Mouse (Mus musculus): ENCODE data around the gene Ryr2.

Ryr2 gene

DNA sequence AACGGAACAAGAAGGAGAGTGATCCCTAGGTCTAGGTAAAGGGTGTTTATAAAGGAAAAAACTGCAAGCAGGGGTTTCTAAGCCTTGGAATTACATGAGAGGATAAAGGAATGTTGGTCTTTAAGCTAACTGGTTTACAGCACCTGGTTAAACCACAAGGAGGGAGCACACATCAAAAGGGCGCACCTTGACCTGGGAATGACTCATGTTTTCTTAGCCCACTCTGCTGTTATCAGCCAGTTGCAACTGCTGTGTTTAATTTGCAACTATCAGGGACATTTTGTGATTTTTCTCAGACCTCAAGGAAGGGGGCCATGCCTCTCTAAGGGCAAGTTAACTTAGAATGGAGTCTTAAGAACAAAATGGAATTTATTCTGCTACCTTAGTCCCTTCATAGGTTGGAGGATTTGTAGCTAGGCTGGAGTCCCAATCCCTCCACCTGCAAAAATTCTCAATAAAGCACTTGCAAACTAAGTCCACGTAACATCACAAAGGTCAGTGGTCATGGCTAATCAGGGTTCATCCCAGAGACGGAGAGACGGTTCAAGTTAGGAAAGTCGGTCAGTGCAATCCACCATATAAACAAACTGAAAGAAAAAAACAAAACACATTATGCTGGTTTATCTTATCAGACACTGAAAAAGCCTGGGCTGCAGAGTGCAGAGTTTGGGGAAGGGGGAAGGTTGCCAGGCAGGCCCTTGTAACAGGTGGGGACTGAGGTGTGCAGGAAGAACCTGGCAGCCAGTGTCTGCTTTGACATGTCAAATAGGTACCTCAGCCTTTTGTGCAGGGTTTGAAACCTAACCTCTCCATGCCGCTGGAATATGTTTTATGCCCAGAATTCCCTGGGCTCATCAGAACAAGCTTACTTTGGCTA lies 574.5 kb downstream of the Ryr2 start:
- no peak for DNase-seq

GRCm38 (mm10) chr13:11523612-11524011 lies 583.1 kb downstream of the Ryr2 start:
- DNase-seq = no peak

DNA sequence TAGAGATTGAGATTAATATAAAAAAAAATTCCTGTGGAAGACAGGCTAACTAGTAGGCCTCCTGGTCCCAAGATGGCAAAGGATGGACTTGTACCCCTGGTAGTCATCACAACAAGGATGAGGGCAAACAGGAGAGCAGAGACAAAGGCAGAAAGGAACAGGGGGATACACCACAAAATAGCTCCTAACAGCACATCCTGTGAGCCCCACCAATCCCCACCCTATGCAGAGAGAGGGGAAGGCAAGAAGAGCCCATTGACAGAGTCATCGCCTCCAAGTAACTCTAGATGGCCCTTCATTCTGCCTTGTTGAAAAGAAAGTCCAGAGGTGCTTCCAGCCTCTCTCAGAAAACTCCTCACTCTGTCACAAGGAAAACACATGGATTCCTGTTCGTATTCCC lies 586.0 kb downstream of the Ryr2 start:
- DNase-seq = no peak

- DNase-seq = no peak
Observed at GRCm38 (mm10) chr13:11511540-11512177, 595.1 kb downstream of the Ryr2 start.

Data from spleen, adult 18-20 months (tissue).